Mouse (Mus musculus) erythroblast, embryonic 14.5 days (primary cell): ENCODE measurements around the gene Ndst4. TPM values are rescaled to one million over a fixed set of nuclear protein-coding genes. Genes with fewer than 3 reads are reported as not detected.

Source experiments
- H3K27me3 ChIP-seq: 2 replicates; pipeline ENCODE4 v1.6.1; 2012; ENCODE audit warnings: inconsistent platforms; ENCODE audit not compliant: control insufficient read depth
- H3K36me3 ChIP-seq: 2 replicates; pipeline ENCODE4 v1.6.1; 2012; ENCODE audit warnings: mild to moderate bottlenecking, inconsistent platforms; ENCODE audit not compliant: control insufficient read depth
- H3K4me1 ChIP-seq: 2 replicates; pipeline ENCODE4 v1.6.1; 2012; ENCODE audit warnings: inconsistent platforms; ENCODE audit not compliant: control insufficient read depth
- H3K4me3 ChIP-seq: replicated peaks from 2 replicates; pipeline ENCODE3; 2012; ENCODE audit warnings: moderate library complexity, mild to moderate bottlenecking, inconsistent platforms
- H3K9me3 ChIP-seq: 2 replicates; pipeline ENCODE4 v1.6.1; 2012; ENCODE audit warnings: low read length, inconsistent platforms, mixed read lengths; ENCODE audit not compliant: control insufficient read depth
- GATA1 ChIP-seq: IDR thresholded peaks from 2 replicates; pipeline ENCODE4 v1.6.1; 2012; ENCODE audit warnings: low read length, inconsistent platforms, mixed read lengths
- TAL1 ChIP-seq: IDR thresholded peaks from 3 replicates; pipeline ENCODE4 v1.6.1; 2012; ENCODE audit warnings: low read length, inconsistent platforms, mixed read lengths
- polyA plus RNA-seq: library from polyadenylated mRNA; stranded (reverse); fragments of >175 nt; gene quantifications from 2 replicates; pipeline ENCODE4 v1.2.3, GENCODE M21; 2012

Ndst4 gene
- polyA plus RNA-seq, 1 experiment: not detected

GRCm38 (mm10) chr3:125687601-125688000 lies 283.7 kb downstream of the Ndst4 start:
- H3K4me1 ChIP-seq: no peaks in the 10 kb centered on the region
- TF ChIP-seq GATA1: no peak
- no peak for TF ChIP-seq TAL1
- no peaks in the 10 kb centered on the region for H3K9me3 ChIP-seq
- H3K27me3 ChIP-seq: no peaks in the 10 kb centered on the region
- H3K36me3 ChIP-seq: no peaks in the 10 kb centered on the region
- H3K4me3 ChIP-seq: no peak overlapping the region

GRCm38 (mm10) chr3:125690948-125691347 lies 287.1 kb downstream of the Ndst4 start:
- no peaks in the 10 kb centered on the region for H3K27me3 ChIP-seq
- H3K9me3 ChIP-seq: 0 out of 2 replicates have a peak, but pooled peaks cover 3% of the 10 kb centered on the region
- TF ChIP-seq GATA1: no peak

GRCm38 (mm10) chr3:125722953-125723352 lies 319.1 kb downstream of the Ndst4 start:
- H3K4me3 ChIP-seq: no peak overlapping the region
- no peaks in the 10 kb centered on the region for H3K4me1 ChIP-seq
- no peaks in the 10 kb centered on the region for H3K36me3 ChIP-seq
- no peaks in the 10 kb centered on the region for H3K27me3 ChIP-seq
- no peak for TF ChIP-seq TAL1
- no peak for TF ChIP-seq GATA1
- H3K9me3 ChIP-seq: no peaks in the 10 kb centered on the region

More at GRCm38 (mm10) chr3:125690948-125691347, 287.1 kb downstream of the Ndst4 start:
- H3K36me3 ChIP-seq: no peaks in the 10 kb centered on the region
- no peak overlapping the region for H3K4me3 ChIP-seq
- H3K4me1 ChIP-seq: no peaks in the 10 kb centered on the region

- no peak for TF ChIP-seq TAL1
- no peak for TF ChIP-seq GATA1
- Histone ChIP-seq H3K4me3 (no peak overlapping the region), H3K4me1 (no peaks in the 10 kb centered on the region), H3K27me3 (no peaks in the 10 kb centered on the region), H3K9me3 (peaks cover 2% of the 10 kb centered on the region; the same call in 1 of the 2 replicates), H3K36me3 (no peaks in the 10 kb centered on the region)
Observed at GRCm38 (mm10) chr3:125734945-125735344, 331.1 kb downstream of the Ndst4 start.

GRCm38 (mm10) chr3:125744468-125745141 lies 340.7 kb downstream of the Ndst4 start:
- Histone ChIP-seq H3K4me1 (no peaks in the 10 kb centered on the region), H3K36me3 (no peaks in the 10 kb centered on the region), H3K9me3 (no peaks in the 10 kb centered on the region), H3K4me3 (no peak overlapping the region), H3K27me3 (no peaks in the 10 kb centered on the region)
- TF ChIP-seq TAL1 (no peak), GATA1 (no peak)

- Histone ChIP-seq H3K9me3 (no peaks in the 10 kb centered on the region), H3K4me1 (no peaks in the 10 kb centered on the region)
Observed at GRCm38 (mm10) chr3:125745142-125745496, 341.2 kb downstream of the Ndst4 start.

GRCm38 (mm10) chr3:125746367-125746766 lies 342.5 kb downstream of the Ndst4 start:
- Histone ChIP-seq H3K36me3 (no peaks in the 10 kb centered on the region), H3K4me3 (no peak overlapping the region)
- no peak for TF ChIP-seq TAL1
- TF ChIP-seq GATA1: no peak

More at GRCm38 (mm10) chr3:125745142-125745496, 341.2 kb downstream of the Ndst4 start:
- no peaks in the 10 kb centered on the region for H3K36me3 ChIP-seq
- TF ChIP-seq TAL1 (no peak), GATA1 (no peak)
- H3K4me3 ChIP-seq: no peak overlapping the region
- no peaks in the 10 kb centered on the region for H3K27me3 ChIP-seq

GRCm38 (mm10) chr3:125756911-125757310 lies 353.0 kb downstream of the Ndst4 start:
- H3K4me1 ChIP-seq: no peaks in the 10 kb centered on the region
- no peak overlapping the region for H3K4me3 ChIP-seq
- no peaks in the 10 kb centered on the region for H3K36me3 ChIP-seq
- H3K27me3 ChIP-seq: no peaks in the 10 kb centered on the region
- H3K9me3 ChIP-seq: no peaks in the 10 kb centered on the region
- TF ChIP-seq GATA1 (no peak), TAL1 (no peak)

More at GRCm38 (mm10) chr3:125746367-125746766, 342.5 kb downstream of the Ndst4 start:
- H3K9me3 ChIP-seq: no peaks in the 10 kb centered on the region
- H3K27me3 ChIP-seq: no peaks in the 10 kb centered on the region
- no peaks in the 10 kb centered on the region for H3K4me1 ChIP-seq

- no peaks in the 10 kb centered on the region for H3K9me3 ChIP-seq
Observed at GRCm38 (mm10) chr3:125760711-125761110, 356.8 kb downstream of the Ndst4 start.

More at GRCm38 (mm10) chr3:125760711-125761110, 356.8 kb downstream of the Ndst4 start:
- H3K27me3 ChIP-seq: no peaks in the 10 kb centered on the region
- no peaks in the 10 kb centered on the region for H3K4me1 ChIP-seq
- H3K36me3 ChIP-seq: no peaks in the 10 kb centered on the region
- no peak for TF ChIP-seq GATA1
- H3K4me3 ChIP-seq: no peak overlapping the region
